ENCODE assay signal across 8 mouse cellular contexts in genomic region chr17:35049561-35050016, GRCm38 (mm10). TPM values are rescaled to one million over a fixed set of nuclear protein-coding genes. Genes with fewer than 3 reads are reported as not detected.
DNase-seq lines count a peak whose midpoint lies in the region; ATAC-seq and TF ChIP-seq lines count a peak whose summit lies in the region.

TSS of gene Clic1 (plus strand) at chr17:35049966.

- 2% methylated on average over 11 of the region's 11 CpGs for WGBS in intestine, embryonic 16.5 days
- 2% methylated on average over 11 of the region's 11 CpGs for WGBS in lung, adult 2 months
- 5% methylated on average over 11 of the region's 11 CpGs for WGBS in neural tube, embryonic 15.5 days

- peak within 1 kb of the TSS; percentile 100 for H3K27ac ChIP-seq in intestine, embryonic 16.5 days (ENCODE audit: low read length)
- H3K27ac ChIP-seq in neural tube, embryonic 15.5 days (replicated peaks): peak within 1 kb of the TSS; percentile 82

- H3K36me3 ChIP-seq in intestine, embryonic 16.5 days (ENCODE audit: control insufficient read depth, insufficient read depth, low read length): peaks cover 13% of the 10 kb centered on the region
- peaks cover 2% of the 10 kb centered on the region; the same call in 1 of the 2 replicates for H3K36me3 ChIP-seq in neural tube, embryonic 15.5 days

- peak; percentile 85; the same call in 1 of the 2 replicates for TF ChIP-seq POLR2A in lung, adult 2 months (IDR thresholded peaks at IDR 0.05; ENCODE audit: borderline replicate concordance, extremely low read depth, low read depth, low read length)

- TF ChIP-seq CTCF in lung, adult 2 months (IDR thresholded peaks at IDR 0.05; ENCODE audit: insufficient read depth, low read length): no peak

- no peaks in the 10 kb centered on the region for H3K27me3 ChIP-seq in intestine, embryonic 16.5 days (replicated peaks; ENCODE audit: control insufficient read depth, insufficient read depth, low read length)
- no peaks in the 10 kb centered on the region for H3K27me3 ChIP-seq in neural tube, embryonic 15.5 days (replicated peaks)

- peak within 1 kb of the TSS; percentile 87 for H3K4me2 ChIP-seq in intestine, embryonic 16.5 days (ENCODE audit: low read depth, low read length)
- H3K4me2 ChIP-seq in neural tube, embryonic 15.5 days: peak within 1 kb of the TSS; percentile 60

- no peaks in the 10 kb centered on the region for H3K9me3 ChIP-seq in intestine, embryonic 16.5 days (ENCODE audit: control insufficient read depth, low read length)
- no peaks in the 10 kb centered on the region for H3K9me3 ChIP-seq in neural tube, embryonic 15.5 days (replicated peaks)

- H3K9ac ChIP-seq in intestine, embryonic 16.5 days (ENCODE audit: low read depth, low read length): peak within 1 kb of the TSS; percentile 87
- H3K9ac ChIP-seq in neural tube, embryonic 15.5 days (replicated peaks): peak within 1 kb of the TSS; percentile 44

- DNase-seq in ovary, postnatal 10 days (ENCODE audit: low spot score): peak; percentile 55
- no peak for DNase-seq in ovary, adult 18-20 months (ENCODE audit: low spot score)
- DNase-seq in c-Kit-positive CD71-positive TER-119-positive erythroid progenitor cells, embryonic 14.5 days (ENCODE audit: low spot score): peak; percentile 52
- peak; percentile 50 for DNase-seq in lung, adult 2 months
- DNase-seq in natural killer cell, adult 2 months (ENCODE audit: low spot score in 2 of 2): no peak

- H3K4me1 ChIP-seq in intestine, embryonic 16.5 days (ENCODE audit: control insufficient read depth, insufficient read depth, low read length): peaks cover 44% of the 10 kb centered on the region
- peaks cover 33% of the 10 kb centered on the region for H3K4me1 ChIP-seq in lung, adult 2 months (ENCODE audit: control insufficient read depth, insufficient read depth, low read length)
- peaks cover 51% of the 10 kb centered on the region for H3K4me1 ChIP-seq in neural tube, embryonic 15.5 days

- H3K4me3 ChIP-seq in intestine, embryonic 16.5 days (ENCODE audit: low read length): peak within 1 kb of the TSS; percentile 79
- H3K4me3 ChIP-seq in lung, adult 2 months (replicated peaks; ENCODE audit: extremely low read depth, low read depth, low read length): peak within 1 kb of the TSS; percentile 92
- H3K4me3 ChIP-seq in neural tube, embryonic 15.5 days (replicated peaks): peak within 1 kb of the TSS; percentile 42

- ATAC-seq in granulocyte monocyte progenitor cell, adult 5-6 weeks (replicated peaks; ENCODE audit: poor library complexity, severe bottlenecking): peak; percentile 15; the same call in 1 of the 2 replicates
- ATAC-seq in intestine, embryonic 16.5 days: peak; percentile 37
- no peak for ATAC-seq in neural tube, embryonic 15.5 days (ENCODE audit: low FRiP score)

RNA-seq across cellular contexts. Expression of gene Clic1, which starts in this region (rescaled TPM):
- 231 and 245 TPM in 2 replicates for total RNA-seq in granulocyte monocyte progenitor cell, adult 5-6 weeks (2014; fragmentation: Nextera tagmentation)
- 268 and 347 TPM in 2 replicates for total RNA-seq in granulocyte monocyte progenitor cell, adult 5-6 weeks (2017)
- 405 and 416 TPM in 2 replicates for polyA plus RNA-seq in intestine, embryonic 16.5 days (2015; fragmentation: Nextera tagmentation; extraction: Ambion mirVana)
- polyA plus RNA-seq in lung, adult 2 months (2012; rRNA removed): 124 and 153 TPM in 2 replicates
- 76.6 and 156 TPM in 2 replicates for polyA plus RNA-seq in neural tube, embryonic 15.5 days (2015; fragmentation: Nextera tagmentation; extraction: Ambion mirVana)

Comparison
In these comparisons a context has a peak if more than half of its experiments do, and no peak if none do; other contexts are left out.
1. DNase-seq: peak in ovary, postnatal 10 days (single experiment), c-Kit-positive CD71-positive TER-119-positive erythroid progenitor cells, embryonic 14.5 days (single experiment) and lung, adult 2 months (single experiment); none in ovary, adult 18-20 months (single experiment) and natural killer cell, adult 2 months (0 of 2).
2. H3K4me3 ChIP-seq: peak in every context shown above with its lines; median percentile 92 in lung, adult 2 months; 79 in intestine, embryonic 16.5 days; 42 in neural tube, embryonic 15.5 days.